Mouse (Mus musculus) Muller cell, postnatal 12 days (primary cell): ENCODE measurements around the gene Tspan11.

Experiments
- DNase-seq: peaks from one replicate; pipeline ENCODE4 v3.0.0-alpha.2; 2015; ENCODE audit errors: inconsistent ontology term

Tspan11 gene

GRCm38 (mm10) chr6:127887511-127888421 is at the start of gene Tspan11:
TSS of gene Tspan11 (plus strand) at chr6:127887589.
- peak; percentile 51 for DNase-seq

- DNase-seq: no peak
These were observed 49.5 kb upstream of the Tspan11 start for GRCm38 (mm10) chr6:127837910-127838309.

GRCm38 (mm10) chr6:127839538-127839937 is 47.9 kb upstream of the Tspan11 start:
- DNase-seq: no peak

- DNase-seq: no peak
These were observed 47.2 kb upstream of the Tspan11 start for GRCm38 (mm10) chr6:127840171-127840570.

- DNase-seq: no peak
These were observed 46.1 kb upstream of the Tspan11 start for GRCm38 (mm10) chr6:127841326-127841725.

- DNase-seq: no peak
These were observed 40.9 kb upstream of the Tspan11 start for GRCm38 (mm10) chr6:127846521-127846920.

- DNase-seq: no peak
These were observed 37.9 kb upstream of the Tspan11 start for GRCm38 (mm10) chr6:127849496-127849895.

GRCm38 (mm10) chr6:127851611-127852010 is 35.8 kb upstream of the Tspan11 start:
- DNase-seq: no peak

- DNase-seq: no peak
These were observed 34.1 kb upstream of the Tspan11 start for GRCm38 (mm10) chr6:127853241-127853640.

GRCm38 (mm10) chr6:127853771-127854687 is 33.4 kb upstream of the Tspan11 start:
- DNase-seq: peak; percentile 38

GRCm38 (mm10) chr6:127854688-127855013 is 32.7 kb upstream of the Tspan11 start:
- no peak for DNase-seq

- DNase-seq: peak; percentile 74
These were observed 31.6 kb upstream of the Tspan11 start for GRCm38 (mm10) chr6:127855711-127856295.

GRCm38 (mm10) chr6:127861951-127862350 is 25.4 kb upstream of the Tspan11 start:
- no peak for DNase-seq

- DNase-seq: no peak
These were observed 22.0 kb upstream of the Tspan11 start for GRCm38 (mm10) chr6:127865391-127865790.

- no peak for DNase-seq
These were observed 18.8 kb upstream of the Tspan11 start for GRCm38 (mm10) chr6:127868546-127868945.

GRCm38 (mm10) chr6:127869121-127869520 is 18.3 kb upstream of the Tspan11 start:
- no peak for DNase-seq

- peak; percentile 45 for DNase-seq
These were observed 16.8 kb upstream of the Tspan11 start for GRCm38 (mm10) chr6:127870345-127871324.

GRCm38 (mm10) chr6:127871436-127871835 is 16.0 kb upstream of the Tspan11 start:
- no peak for DNase-seq

- DNase-seq: no peak
These were observed 14.8 kb upstream of the Tspan11 start for GRCm38 (mm10) chr6:127872581-127872980.

GRCm38 (mm10) chr6:127875883-127876282 is 11.5 kb upstream of the Tspan11 start:
- DNase-seq: no peak

- DNase-seq: no peak
These were observed 11.0 kb upstream of the Tspan11 start for GRCm38 (mm10) chr6:127876436-127876835.
